ENCODE assay signal across 19 mouse cellular contexts in the genomic region with DNA sequence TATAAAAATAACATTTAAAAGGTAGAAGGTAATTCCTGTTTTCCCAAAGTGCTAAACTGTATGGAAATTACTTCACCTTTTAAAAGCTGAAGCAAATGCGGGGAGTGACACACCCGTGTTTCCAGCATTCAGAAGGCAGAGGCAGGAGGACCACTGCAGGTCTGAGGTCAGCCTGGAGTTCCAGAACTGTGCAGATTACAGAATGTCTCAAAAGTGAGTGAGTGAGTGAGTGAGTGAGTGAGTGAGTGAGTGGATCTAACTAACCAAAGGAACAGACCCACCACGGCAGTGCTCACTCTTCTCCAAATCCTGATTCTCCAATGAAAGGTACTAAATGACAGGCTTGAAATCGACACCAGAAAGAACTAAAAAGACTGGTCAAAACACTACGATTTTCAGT.
DNase-seq lines count a peak whose midpoint lies in the region; ATAC-seq and TF ChIP-seq lines count a peak whose summit lies in the region.
"Had no signal": no experiment of that assay in that cellular context is flagged by ENCODE, and none has a peak within 500 bp of the region (broad histone marks: within the 10 kb centered on the region; RNA-seq: fewer than 3 reads in every experiment).

No protein-coding gene starts in this region.

- no peak overlapping the region for H3K9ac ChIP-seq in intestine, embryonic 14.5 days (ENCODE audit: low read length)
- H3K9ac ChIP-seq in intestine, postnatal 0 days (ENCODE audit: low read depth, low read length), result no peak overlapping the region
- no peak overlapping the region for H3K9ac ChIP-seq in lung, embryonic 15.5 days
- H3K9ac ChIP-seq: embryonic facial prominence, embryonic 15.5 days; heart, embryonic 15.5 days; hindbrain, embryonic 14.5 days had no signal

- H3K36me3 ChIP-seq in intestine, embryonic 14.5 days (ENCODE audit: control insufficient read depth, insufficient read depth, low read length), result no peaks in the 10 kb centered on the region
- H3K36me3 ChIP-seq in intestine, postnatal 0 days (ENCODE audit: control insufficient read depth, insufficient read depth), result no peaks in the 10 kb centered on the region
- no peaks in the 10 kb centered on the region for H3K36me3 ChIP-seq in lung, embryonic 15.5 days
- H3K36me3 ChIP-seq: embryonic facial prominence, embryonic 15.5 days; heart, embryonic 15.5 days had no signal

- no peak for TF ChIP-seq CTCF in gastrocnemius, adult 2 months (IDR thresholded peaks at IDR 0.05)
- no peak for TF ChIP-seq CTCF in intestine, postnatal 0 days (IDR thresholded peaks at IDR 0.05; ENCODE audit: low read depth)

- intact Hi-C loops in gastrocnemius, adult 2 months (cut with DNase I), result loop anchor here (2.0 to 5.0 kb wide), 7 partner anchors 15 to 383 kb away; partner anchors contain the start of gene Fnip2

- DNase-seq in gastrocnemius, adult 2 months, result no peak
- DNase-seq in gastrocnemius, postnatal 10 days, result no peak
- DNase-seq in intestine, embryonic 14.5 days (ENCODE audit: low spot score), result peak; percentile 42
- DNase-seq in lung, postnatal 4 days, result no peak
- DNase-seq: B cell, adult 2 months; cerebellum, adult 8-10 months; embryo, embryonic 11 days had no signal

- ATAC-seq in intestine, embryonic 14.5 days (replicated peaks; ENCODE audit: low FRiP score, low TSS enrichment, low read depth), result no peak
- ATAC-seq in intestine, postnatal 0 days, result no peak
- ATAC-seq in lung, embryonic 15.5 days (ENCODE audit: borderline replicate concordance, extremely low read depth, low FRiP score, low TSS enrichment), result no peak
- ATAC-seq: forebrain, embryonic 14.5 days had no signal

- H3K4me3 ChIP-seq in gastrocnemius, adult 2 months, result no peak overlapping the region
- no peak overlapping the region for H3K4me3 ChIP-seq in intestine, embryonic 14.5 days (ENCODE audit: low read depth, low read length)
- H3K4me3 ChIP-seq in intestine, postnatal 0 days (ENCODE audit: low read depth, low read length), result no peak overlapping the region
- H3K4me3 ChIP-seq in lung, embryonic 15.5 days, result no peak overlapping the region
- H3K4me3 ChIP-seq in brown adipose tissue, adult 24 weeks (ENCODE audit: insufficient read depth, low read depth, low read length), result no peak overlapping the region
- H3K4me3 ChIP-seq: embryonic facial prominence, embryonic 15.5 days; erythroblast, embryonic 14.5 days; forebrain, embryonic 10.5 days; heart, embryonic 15.5 days; hindbrain, embryonic 10.5 days had no signal

- no peaks in the 10 kb centered on the region for H3K9me3 ChIP-seq in intestine, embryonic 14.5 days (ENCODE audit: control insufficient read depth, low read length)
- H3K9me3 ChIP-seq in intestine, postnatal 0 days (ENCODE audit: control insufficient read depth), result no peaks in the 10 kb centered on the region
- no peaks in the 10 kb centered on the region for H3K9me3 ChIP-seq in lung, embryonic 15.5 days
- H3K9me3 ChIP-seq: embryonic facial prominence, embryonic 15.5 days; forebrain, embryonic 10.5 days; G1E; heart, embryonic 15.5 days; hindbrain, embryonic 10.5 days had no signal

- 84% methylated on average over 5 of the region's 5 CpGs for WGBS in intestine, embryonic 14.5 days
- WGBS in intestine, postnatal 0 days, result 77% methylated on average over 5 of the region's 5 CpGs
- 71% methylated on average over 5 of the region's 5 CpGs for WGBS in lung, embryonic 15.5 days

- no peaks in the 10 kb centered on the region for H3K27me3 ChIP-seq in intestine, embryonic 14.5 days (replicated peaks; ENCODE audit: control insufficient read depth, insufficient read depth, low read length)
- no peaks in the 10 kb centered on the region for H3K27me3 ChIP-seq in intestine, postnatal 0 days (replicated peaks; ENCODE audit: control insufficient read depth, insufficient read depth, low read length)
- H3K27me3 ChIP-seq in lung, embryonic 15.5 days, result no peaks in the 10 kb centered on the region
- H3K27me3 ChIP-seq: embryonic facial prominence, embryonic 15.5 days; heart, embryonic 15.5 days had no signal

- H3K4me2 ChIP-seq in intestine, embryonic 14.5 days (ENCODE audit: low read length), result no peak overlapping the region
- H3K4me2 ChIP-seq in intestine, postnatal 0 days (replicated peaks; ENCODE audit: low read depth), result no peak overlapping the region
- H3K4me2 ChIP-seq in lung, embryonic 15.5 days, result no peak overlapping the region
- H3K4me2 ChIP-seq: embryonic facial prominence, embryonic 15.5 days; heart, embryonic 11.5 days; heart, embryonic 15.5 days; hindbrain, embryonic 14.5 days had no signal

- H3K4me1 ChIP-seq in intestine, embryonic 14.5 days (replicated peaks; ENCODE audit: control insufficient read depth, insufficient read depth, low read length), result peaks cover 11% of the 10 kb centered on the region; the same call in 1 of the 2 replicates
- H3K4me1 ChIP-seq in intestine, postnatal 0 days (replicated peaks; ENCODE audit: control insufficient read depth, insufficient read depth, low read length), result peaks cover 19% of the 10 kb centered on the region
- peaks cover 31% of the 10 kb centered on the region for H3K4me1 ChIP-seq in lung, embryonic 15.5 days
- peaks cover 21% of the 10 kb centered on the region for H3K4me1 ChIP-seq in brown adipose tissue, adult 24 weeks (ENCODE audit: control insufficient read depth, insufficient read depth, insufficient read length, low read length)

- H3K27ac ChIP-seq in gastrocnemius, adult 2 months, result peak overlapping the region; percentile 81
- no peak overlapping the region for H3K27ac ChIP-seq in intestine, embryonic 14.5 days (ENCODE audit: low read depth)
- no peak overlapping the region for H3K27ac ChIP-seq in intestine, postnatal 0 days (ENCODE audit: low read depth, low read length)
- 0 out of 2 replicates have a peak overlapping the region, but pooled peaks have one; percentile 26 for H3K27ac ChIP-seq in lung, embryonic 15.5 days
- peak overlapping the region; percentile 97 for H3K27ac ChIP-seq in brown adipose tissue, adult 24 weeks (replicated peaks; ENCODE audit: low read depth, low read length)
- H3K27ac ChIP-seq: embryonic facial prominence, embryonic 15.5 days; forebrain, embryonic 10.5 days; heart, embryonic 15.5 days; hindbrain, embryonic 10.5 days; hindbrain, embryonic 14.5 days had no signal

Comparison
In these comparisons a context has a peak if more than half of its experiments do, and no peak if none do; other contexts are left out.
1. H3K27ac ChIP-seq: peak in gastrocnemius, adult 2 months (single experiment), lung, embryonic 15.5 days (single experiment) and brown adipose tissue, adult 24 weeks (single experiment); none in intestine, embryonic 14.5 days (single experiment) and intestine, postnatal 0 days (single experiment).